Mouse (Mus musculus): ENCODE measurements around the gene Olfr1124.
"Not testable (repeated sequence)": the region's sequence is repeated elsewhere in the genome, so short reads cannot be mapped to it uniquely, and the experiment has no call there.

Olfr1124 gene

GRCm38 (mm10) chr2:87429975-87430374 lies at the start of gene Olfr1124:
Olfr1124 (plus strand) TSS chr2:87430275.
- no peak for DNase-seq

GRCm38 (mm10) chr2:87383935-87384334 lies 46.1 kb upstream of the Olfr1124 start:
- no peak for DNase-seq

- no peak for DNase-seq
Measured at GRCm38 (mm10) chr2:87385549-87385948, 44.5 kb upstream of the Olfr1124 start, which contains the start of gene Olfr1122. Olfr1122 (plus strand) TSS chr2:87385849.

GRCm38 (mm10) chr2:87393605-87394004 lies 36.5 kb upstream of the Olfr1124 start:
- DNase-seq, result not testable (repeated sequence)

- DNase-seq, result not testable (repeated sequence)
Measured at GRCm38 (mm10) chr2:87394686-87395085, 35.4 kb upstream of the Olfr1124 start.

- no peak for DNase-seq
Measured at GRCm38 (mm10) chr2:87416335-87416734, 13.7 kb upstream of the Olfr1124 start, which contains the start of gene Olfr1123. Olfr1123 (plus strand) TSS chr2:87416635.

GRCm38 (mm10) chr2:87437731-87438130 lies 7.7 kb downstream of the Olfr1124 start:
- no peak for DNase-seq

- DNase-seq, result no peak
Measured at GRCm38 (mm10) chr2:87453662-87454061, 23.6 kb downstream of the Olfr1124 start, which contains the start of gene Olfr1126. Olfr1126 (plus strand) TSS chr2:87453962.

- DNase-seq, result no peak
Measured at GRCm38 (mm10) chr2:87461769-87462168, 31.7 kb downstream of the Olfr1124 start.

- no peak for DNase-seq
Measured at GRCm38 (mm10) chr2:87480207-87480606, 50.1 kb downstream of the Olfr1124 start.

- no peak for DNase-seq
Measured at GRCm38 (mm10) chr2:87481158-87481557, 51.1 kb downstream of the Olfr1124 start.

- no peak for DNase-seq
Measured at GRCm38 (mm10) chr2:87482276-87482675, 52.2 kb downstream of the Olfr1124 start.

All from cerebellum, postnatal 14 days (tissue).